Mouse (Mus musculus): ENCODE results near the gene Gm1123. TPM values are rescaled to one million over a fixed set of nuclear protein-coding genes. Genes with fewer than 3 reads are reported as not detected.

Gene Gm1123
- not detected in 2 replicates for polyA plus RNA-seq (2016; fragmentation: Nextera tagmentation; extraction: Ambion mirVana)

DNA sequence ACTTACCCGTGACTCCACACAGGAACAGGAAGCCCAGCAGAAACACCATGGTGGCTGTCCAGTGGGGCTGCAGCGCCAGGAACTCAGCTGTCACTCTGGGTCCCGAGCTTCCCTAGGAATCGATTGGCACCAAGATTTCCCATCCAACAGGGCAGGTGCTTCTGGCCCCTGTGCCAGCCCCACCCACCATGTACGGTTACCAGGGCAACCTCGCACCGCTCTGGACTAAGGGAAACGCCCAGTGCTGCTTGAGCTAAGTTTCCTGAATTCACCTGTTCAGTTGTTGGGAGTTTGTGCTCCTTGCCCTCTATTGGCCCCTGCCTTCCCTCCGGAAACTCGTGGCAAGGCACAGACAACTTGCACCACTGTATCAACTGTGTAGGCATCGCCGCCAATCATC lies at the start of gene Gm1123:
Gene Gm1123, minus strand, starts transcription at position 141 of the 400 bp plus-strand sequence.
- ATAC-seq (ENCODE audit: low FRiP score, low read depth), result no peak

DNA sequence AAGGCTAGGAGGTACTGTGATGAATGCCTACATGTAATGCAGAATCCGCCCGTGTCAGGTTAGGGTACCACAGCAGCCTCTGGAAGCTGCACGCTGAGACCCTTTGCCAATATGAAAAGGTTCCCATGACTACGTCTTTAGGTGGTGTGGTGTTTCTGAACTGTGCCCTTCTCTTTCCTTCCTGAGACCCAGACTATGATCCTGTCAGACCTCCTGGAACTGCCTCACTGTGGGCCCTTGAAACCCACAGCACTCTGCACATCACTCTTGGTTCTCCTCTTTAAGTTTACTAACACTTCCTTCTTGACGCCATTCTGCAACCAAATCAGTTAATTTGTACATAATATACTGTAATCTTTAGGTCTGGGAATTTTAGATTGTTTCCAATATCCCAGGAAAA lies 46.2 kb upstream of the Gm1123 start:
- no peak overlapping the region for H3K4me3 ChIP-seq
- no peak overlapping the region for H3K4me2 ChIP-seq (replicated peaks)
- WGBS, result 95% methylated on average over 5 of the region's 5 CpGs
- 0 out of 2 replicates have a peak, but pooled peaks cover 6% of the 10 kb centered on the region for H3K36me3 ChIP-seq
- no peak for ATAC-seq (ENCODE audit: low FRiP score, low read depth)
- no peak overlapping the region for H3K27ac ChIP-seq (replicated peaks)
- H3K9ac ChIP-seq (replicated peaks), result no peak overlapping the region
- H3K27me3 ChIP-seq, result no peaks in the 10 kb centered on the region
- H3K9me3 ChIP-seq, result no peaks in the 10 kb centered on the region
- H3K4me1 ChIP-seq, result no peaks in the 10 kb centered on the region

More for the DNA sequence above, at the start of gene Gm1123:
- no peak within 1 kb of the TSS for H3K9ac ChIP-seq (replicated peaks)
- H3K27me3 ChIP-seq, result no peaks in the 10 kb centered on the region
- no peak within 1 kb of the TSS for H3K4me2 ChIP-seq (replicated peaks)
- H3K36me3 ChIP-seq, result peaks cover 8% of the 10 kb centered on the region
- no peak within 1 kb of the TSS for H3K4me3 ChIP-seq
- WGBS, result 85% methylated on average over 12 of the region's 12 CpGs
- H3K4me1 ChIP-seq, result no peaks in the 10 kb centered on the region; the same call in 1 of the 2 replicates
- no peaks in the 10 kb centered on the region for H3K9me3 ChIP-seq
- no peak within 1 kb of the TSS for H3K27ac ChIP-seq (replicated peaks)

DNA sequence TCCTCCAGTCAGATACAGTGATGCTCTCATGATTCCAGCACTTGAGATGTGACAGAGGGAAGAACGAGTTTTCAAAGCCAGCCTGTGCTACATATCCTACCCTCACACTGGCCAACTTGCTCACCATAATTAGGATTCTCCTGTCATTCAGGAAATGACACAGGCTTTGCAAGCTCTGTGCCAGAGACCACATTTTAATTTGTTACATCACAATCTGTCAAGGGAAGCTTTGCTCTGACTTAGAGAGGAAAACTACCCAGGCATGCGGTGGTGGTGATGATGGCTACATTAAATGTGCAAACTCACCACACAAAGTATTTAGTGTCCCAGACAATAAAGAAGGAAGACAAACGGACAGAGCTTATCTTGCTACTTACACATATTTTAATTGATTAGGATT lies 45.8 kb upstream of the Gm1123 start:
- WGBS, result 88% methylated on average over 3 of the region's 3 CpGs
- Histone ChIP-seq H3K27me3 (no peaks in the 10 kb centered on the region), H3K27ac (replicated peaks) (no peak overlapping the region), H3K9ac (replicated peaks) (no peak overlapping the region), H3K9me3 (no peaks in the 10 kb centered on the region), H3K4me3 (no peak overlapping the region), H3K4me2 (replicated peaks) (no peak overlapping the region), H3K4me1 (no peaks in the 10 kb centered on the region), H3K36me3 (0 out of 2 replicates have a peak, but pooled peaks cover 6% of the 10 kb centered on the region)
- ATAC-seq (ENCODE audit: low FRiP score, low read depth), result no peak

DNA sequence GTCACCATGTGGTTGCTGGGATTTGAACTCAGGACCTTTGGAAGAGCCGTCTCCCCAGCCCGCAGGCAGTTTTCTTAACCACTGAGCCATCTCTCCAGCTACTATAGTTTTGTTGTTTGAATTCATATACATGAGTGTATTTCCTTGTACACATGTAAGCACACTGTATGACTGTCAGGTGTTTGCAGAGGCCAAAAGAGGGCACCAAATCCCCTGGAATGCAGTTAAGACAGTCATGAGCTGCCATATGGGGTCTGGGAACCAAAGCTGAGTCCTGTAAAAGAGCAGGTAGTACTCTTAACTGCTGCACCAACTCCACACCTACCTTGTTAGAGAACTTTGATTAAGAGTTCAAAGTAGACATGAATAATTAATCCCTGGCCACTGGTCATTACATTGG lies 45.1 kb upstream of the Gm1123 start:
- Histone ChIP-seq H3K9me3 (no peaks in the 10 kb centered on the region), H3K4me1 (no peaks in the 10 kb centered on the region), H3K4me2 (replicated peaks) (no peak overlapping the region), H3K36me3 (0 out of 2 replicates have a peak, but pooled peaks cover 6% of the 10 kb centered on the region), H3K27ac (replicated peaks) (no peak overlapping the region), H3K27me3 (no peaks in the 10 kb centered on the region), H3K9ac (replicated peaks) (no peak overlapping the region), H3K4me3 (no peak overlapping the region)
- WGBS, result 96% methylated on average over 2 of the region's 2 CpGs
- ATAC-seq (ENCODE audit: low FRiP score, low read depth), result no peak

DNA sequence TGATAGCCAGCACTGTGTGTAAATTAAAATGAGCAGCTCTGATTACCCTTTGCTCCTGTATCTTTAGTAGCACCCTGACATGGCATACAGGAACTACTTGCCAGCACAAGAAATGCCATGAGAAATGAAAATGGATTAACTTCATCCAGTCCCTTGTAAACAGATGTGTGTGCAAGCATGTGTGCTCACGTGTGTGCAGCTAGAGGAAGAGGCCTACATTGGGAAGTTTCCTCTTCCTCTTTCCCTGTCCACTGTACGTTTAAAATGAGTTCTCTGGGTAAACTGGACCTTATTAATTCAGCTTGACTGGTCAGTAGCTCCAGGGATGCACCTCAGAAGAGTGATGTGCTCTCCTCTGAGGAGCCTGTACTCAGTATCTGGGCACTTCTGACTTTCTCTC lies 38.9 kb upstream of the Gm1123 start:
- Histone ChIP-seq H3K4me2 (replicated peaks) (no peak overlapping the region), H3K9me3 (no peaks in the 10 kb centered on the region), H3K27ac (replicated peaks) (no peak overlapping the region), H3K4me1 (no peaks in the 10 kb centered on the region), H3K4me3 (no peak overlapping the region), H3K9ac (replicated peaks) (no peak overlapping the region), H3K27me3 (no peaks in the 10 kb centered on the region), H3K36me3 (0 out of 2 replicates have a peak, but pooled peaks cover 4% of the 10 kb centered on the region)
- ATAC-seq (ENCODE audit: low FRiP score, low read depth), result no peak
- WGBS, result 80% methylated on average over 2 of the region's 2 CpGs

DNA sequence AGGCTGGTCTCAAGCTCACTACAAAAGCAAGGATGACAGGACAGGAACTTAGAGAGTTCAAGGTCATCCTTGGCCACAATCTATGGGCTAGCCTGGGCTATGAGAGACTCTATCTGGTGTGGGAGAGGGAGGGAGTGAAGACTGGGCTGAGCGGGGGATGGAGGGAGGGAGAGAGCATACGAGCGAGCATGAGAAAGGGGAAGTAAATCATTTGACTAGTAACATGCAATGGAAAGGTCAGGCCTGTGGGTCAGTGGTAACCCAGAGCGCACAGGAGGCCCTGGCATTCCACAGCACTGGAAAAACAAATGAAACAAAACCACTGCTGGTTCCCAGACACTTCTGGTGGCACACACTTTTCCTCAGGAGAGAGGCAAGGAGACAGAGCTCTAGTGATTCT lies 37.0 kb upstream of the Gm1123 start:
- Histone ChIP-seq H3K27ac (replicated peaks) (no peak overlapping the region), H3K4me1 (no peaks in the 10 kb centered on the region), H3K9me3 (no peaks in the 10 kb centered on the region), H3K9ac (replicated peaks) (no peak overlapping the region), H3K27me3 (no peaks in the 10 kb centered on the region), H3K4me3 (no peak overlapping the region), H3K4me2 (replicated peaks) (no peak overlapping the region), H3K36me3 (0 out of 2 replicates have a peak, but pooled peaks cover 4% of the 10 kb centered on the region)
- WGBS, result 73% methylated on average over 4 of the region's 4 CpGs
- ATAC-seq (ENCODE audit: low FRiP score, low read depth), result no peak

DNA sequence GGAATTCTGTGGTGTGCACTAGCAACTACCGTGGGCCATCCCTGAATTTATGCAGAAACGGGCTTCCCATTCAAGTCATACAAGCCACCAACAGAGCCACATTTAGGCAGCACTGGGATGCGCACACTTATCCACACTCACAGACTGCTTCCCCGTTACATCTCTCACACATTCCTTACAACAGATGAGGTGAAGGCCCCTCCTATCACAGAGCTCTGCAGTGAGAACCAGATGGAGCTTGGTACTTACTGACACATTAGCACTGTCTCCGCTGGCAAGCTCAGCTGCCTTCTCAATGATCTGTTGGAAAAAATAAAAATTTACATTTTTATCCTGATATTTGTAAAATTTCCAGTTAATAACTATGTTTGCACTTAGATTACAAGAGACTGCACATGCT lies 29.8 kb upstream of the Gm1123 start:
- Histone ChIP-seq H3K9me3 (no peaks in the 10 kb centered on the region), H3K27ac (replicated peaks) (no peak overlapping the region), H3K4me3 (no peak overlapping the region), H3K27me3 (no peaks in the 10 kb centered on the region), H3K4me1 (no peaks in the 10 kb centered on the region), H3K9ac (replicated peaks) (no peak overlapping the region), H3K4me2 (replicated peaks) (no peak overlapping the region), H3K36me3 (0 out of 2 replicates have a peak, but pooled peaks cover 14% of the 10 kb centered on the region)
- 87% methylated on average over 5 of the region's 5 CpGs for WGBS
- no peak for ATAC-seq (ENCODE audit: low FRiP score, low read depth)

DNA sequence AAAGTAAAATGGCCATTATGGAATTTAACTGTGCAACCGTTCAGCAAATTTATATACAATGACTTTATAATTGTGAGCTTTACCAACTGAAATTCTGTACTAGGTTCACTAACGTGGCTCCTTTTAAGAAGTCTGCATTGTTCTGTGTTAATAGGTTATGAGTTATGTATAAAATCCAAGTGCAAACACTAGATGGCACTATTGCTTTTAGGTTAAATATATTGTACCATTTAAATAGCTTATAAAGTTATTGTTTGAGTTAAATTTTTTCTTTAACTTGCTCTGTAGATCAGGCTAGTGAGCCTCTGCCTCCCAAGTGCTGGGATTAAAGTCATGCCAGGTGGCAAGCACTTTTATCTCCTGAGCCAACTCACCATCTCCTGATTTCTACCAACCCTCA lies 28.7 kb upstream of the Gm1123 start:
- WGBS, result 68% methylated on average over 2 of the region's 2 CpGs
- H3K4me1 ChIP-seq, result no peaks in the 10 kb centered on the region
- no peak overlapping the region for H3K27ac ChIP-seq (replicated peaks)
- H3K9me3 ChIP-seq, result no peaks in the 10 kb centered on the region
- no peak overlapping the region for H3K4me2 ChIP-seq (replicated peaks)
- H3K27me3 ChIP-seq, result no peaks in the 10 kb centered on the region
- ATAC-seq (ENCODE audit: low FRiP score, low read depth), result no peak
- peaks cover 17% of the 10 kb centered on the region; the same call in 1 of the 2 replicates for H3K36me3 ChIP-seq
- no peak overlapping the region for H3K4me3 ChIP-seq
- no peak overlapping the region for H3K9ac ChIP-seq (replicated peaks)

DNA sequence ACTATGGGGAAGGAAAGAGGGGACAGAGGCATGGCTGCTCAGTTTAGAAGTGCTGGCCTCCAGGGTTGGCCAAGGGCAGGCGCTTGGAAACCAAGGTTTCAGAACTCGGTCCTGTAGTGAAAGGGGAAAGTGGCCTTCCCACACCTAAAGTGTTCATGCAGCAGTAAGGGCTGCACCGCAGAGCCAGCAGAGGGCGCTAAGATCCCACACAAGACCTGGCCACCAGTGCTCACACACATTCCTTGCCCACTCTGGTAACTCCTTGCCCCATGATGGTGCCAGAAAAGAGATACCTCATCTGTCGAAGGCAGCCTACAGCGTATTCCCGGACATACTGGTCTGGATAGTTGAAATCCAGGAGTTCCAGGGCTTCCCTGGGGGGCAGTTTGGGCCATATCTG lies 27.0 kb upstream of the Gm1123 start:
- no peak for ATAC-seq (ENCODE audit: low FRiP score, low read depth)
- WGBS, result 43% methylated on average over 7 of the region's 7 CpGs
- H3K9ac ChIP-seq (replicated peaks), result no peak overlapping the region
- H3K36me3 ChIP-seq, result peaks cover 23% of the 10 kb centered on the region; the same call in 1 of the 2 replicates
- no peaks in the 10 kb centered on the region for H3K9me3 ChIP-seq
- H3K27ac ChIP-seq (replicated peaks), result no peak overlapping the region
- no peak overlapping the region for H3K4me2 ChIP-seq (replicated peaks)
- no peak overlapping the region for H3K4me3 ChIP-seq
- no peaks in the 10 kb centered on the region for H3K4me1 ChIP-seq
- H3K27me3 ChIP-seq, result no peaks in the 10 kb centered on the region

DNA sequence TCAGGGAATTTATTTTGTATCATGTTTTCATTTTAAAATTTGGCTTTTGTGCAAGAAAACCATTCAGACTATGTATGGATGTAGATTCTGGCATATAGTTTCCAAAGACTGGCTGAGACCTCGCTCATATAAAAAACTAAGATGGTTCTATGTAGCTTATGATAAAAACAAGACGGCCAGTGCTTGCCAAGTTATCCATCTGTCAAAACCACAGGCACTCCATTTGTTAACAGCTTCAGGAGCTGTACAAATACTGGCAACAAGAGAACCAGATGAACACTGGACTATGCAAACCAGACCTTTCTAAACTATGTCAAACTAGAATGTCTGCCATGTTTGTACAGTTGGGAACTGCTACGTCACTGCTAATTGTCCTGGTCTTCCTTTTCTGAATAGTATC lies 22.2 kb upstream of the Gm1123 start:
- 88% methylated on average over 3 of the region's 3 CpGs for WGBS
- ATAC-seq (ENCODE audit: low FRiP score, low read depth), result no peak

DNA sequence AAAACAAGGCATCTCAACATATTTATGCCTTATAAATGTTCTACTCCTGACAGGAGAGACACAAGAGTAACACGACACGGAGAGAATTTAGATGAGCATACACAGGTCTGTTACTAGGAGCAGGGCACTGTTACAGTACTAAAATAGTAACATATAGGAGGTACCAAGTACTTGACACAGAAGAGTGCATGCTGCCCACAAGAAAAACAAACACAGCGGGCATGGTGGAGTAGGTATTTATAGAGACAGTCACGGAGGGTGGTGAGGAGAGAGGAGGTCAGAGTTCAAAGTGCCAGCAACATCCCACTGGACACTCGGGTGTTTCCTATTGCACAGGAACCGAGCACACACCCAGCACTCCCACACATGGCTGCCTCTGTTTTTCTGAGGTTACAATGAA lies 14.2 kb upstream of the Gm1123 start:
- Histone ChIP-seq H3K36me3 (peaks cover 5% of the 10 kb centered on the region; the same call in 1 of the 2 replicates), H3K4me2 (replicated peaks) (no peak overlapping the region), H3K4me1 (no peaks in the 10 kb centered on the region; the same call in 1 of the 2 replicates), H3K4me3 (no peak overlapping the region), H3K27me3 (no peaks in the 10 kb centered on the region), H3K9me3 (no peaks in the 10 kb centered on the region), H3K9ac (replicated peaks) (no peak overlapping the region), H3K27ac (replicated peaks) (no peak overlapping the region)
- WGBS, result 79% methylated on average over 6 of the region's 6 CpGs
- ATAC-seq (ENCODE audit: low FRiP score, low read depth), result no peak

More for the DNA sequence above, 22.2 kb upstream of the Gm1123 start:
- Histone ChIP-seq H3K27me3 (no peaks in the 10 kb centered on the region), H3K36me3 (peaks cover 13% of the 10 kb centered on the region), H3K9ac (replicated peaks) (no peak overlapping the region), H3K4me1 (no peaks in the 10 kb centered on the region), H3K9me3 (no peaks in the 10 kb centered on the region), H3K27ac (replicated peaks) (no peak overlapping the region), H3K4me3 (no peak overlapping the region), H3K4me2 (replicated peaks) (no peak overlapping the region)

DNA sequence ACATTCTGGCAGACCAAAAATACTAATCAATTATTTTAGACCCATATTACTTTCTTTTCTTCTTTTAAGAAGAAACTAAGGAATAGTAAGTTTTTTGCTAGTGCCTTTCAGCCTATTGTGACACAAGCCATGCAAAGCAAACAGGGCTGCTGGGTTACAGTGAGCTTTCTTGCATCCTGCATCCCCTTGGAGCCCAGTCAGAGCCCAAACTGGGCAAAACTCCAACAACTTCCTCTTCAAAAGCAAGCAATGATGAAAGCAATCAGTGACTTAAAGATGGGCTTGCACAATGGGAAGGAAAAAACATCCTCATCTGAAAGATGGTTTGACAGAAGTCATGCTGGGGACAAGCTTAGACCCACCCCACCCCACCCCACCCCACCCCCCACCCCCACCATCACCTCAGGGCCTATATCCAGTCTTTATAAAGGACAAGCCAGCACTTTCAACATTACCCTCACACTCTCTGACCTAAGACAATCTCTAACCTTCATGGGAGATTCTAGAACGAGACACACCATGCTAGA lies 13.3 kb upstream of the Gm1123 start:
- Histone ChIP-seq H3K4me2 (replicated peaks) (no peak overlapping the region), H3K9me3 (no peaks in the 10 kb centered on the region), H3K36me3 (peaks cover 5% of the 10 kb centered on the region; the same call in 1 of the 2 replicates), H3K9ac (replicated peaks) (no peak overlapping the region), H3K4me1 (no peaks in the 10 kb centered on the region; the same call in 1 of the 2 replicates), H3K4me3 (no peak overlapping the region), H3K27ac (replicated peaks) (no peak overlapping the region), H3K27me3 (no peaks in the 10 kb centered on the region)
- WGBS, result 78% methylated on average over 1 of the region's 1 CpGs
- ATAC-seq (ENCODE audit: low FRiP score, low read depth), result no peak

DNA sequence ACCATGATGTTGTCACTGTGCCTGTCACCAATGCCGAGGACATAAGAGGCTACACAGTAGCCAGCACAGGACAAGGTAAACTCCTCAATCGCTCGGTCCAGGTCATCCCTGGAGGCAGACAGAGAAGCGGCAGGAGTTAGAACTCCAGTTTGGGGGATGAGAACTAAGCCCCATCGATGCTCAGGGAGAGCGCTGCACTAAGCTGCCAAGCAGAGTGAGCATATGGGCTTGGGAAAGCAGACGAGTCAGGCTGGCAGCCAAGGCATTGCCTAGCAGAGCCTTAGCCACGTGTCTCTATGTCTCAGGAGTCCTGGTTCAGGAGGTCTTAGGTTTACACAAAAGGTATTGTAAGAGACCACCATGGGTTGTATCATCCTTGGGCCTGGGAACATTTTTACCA lies 9.2 kb upstream of the Gm1123 start:
- H3K4me2 ChIP-seq (replicated peaks), result no peak overlapping the region
- no peak for ATAC-seq (ENCODE audit: low FRiP score, low read depth)
- WGBS, result 87% methylated on average over 8 of the region's 8 CpGs
- no peaks in the 10 kb centered on the region for H3K9me3 ChIP-seq
- no peaks in the 10 kb centered on the region for H3K27me3 ChIP-seq
- no peaks in the 10 kb centered on the region; the same call in 1 of the 2 replicates for H3K4me1 ChIP-seq
- peaks cover 13% of the 10 kb centered on the region for H3K36me3 ChIP-seq
- no peak overlapping the region for H3K4me3 ChIP-seq
- no peak overlapping the region for H3K27ac ChIP-seq (replicated peaks)
- no peak overlapping the region for H3K9ac ChIP-seq (replicated peaks)

Data from midbrain, embryonic 12.5 days (tissue).